ENCODE assay signal across 10 mouse cellular contexts in the genomic region with DNA sequence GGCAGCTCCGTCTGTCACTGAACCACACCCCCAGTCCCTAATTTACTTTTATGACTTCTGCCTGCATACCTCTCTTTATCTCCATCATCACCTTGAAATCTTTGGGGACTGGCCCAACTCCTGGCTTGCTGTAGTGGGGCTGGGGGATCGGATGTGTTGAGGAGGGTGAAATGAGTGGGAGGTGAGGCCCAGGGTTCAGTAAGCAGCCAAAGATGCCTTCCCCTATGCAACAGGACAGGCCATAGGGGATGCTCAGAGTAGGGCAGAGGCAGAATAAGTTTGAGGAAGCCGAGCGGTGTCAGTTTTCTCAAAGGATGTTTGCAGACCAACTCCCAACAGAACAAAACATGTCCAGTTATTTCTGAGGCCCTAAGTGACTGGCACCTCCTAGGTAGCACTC. TPM values are rescaled to one million over a fixed set of nuclear protein-coding genes. Genes with fewer than 3 reads are reported as not detected.
DNase-seq lines count a peak whose midpoint lies in the region; ATAC-seq lines count a peak whose summit lies in the region.
"Had no signal": no experiment of that assay in that cellular context is flagged by ENCODE, and none has a peak within 500 bp of the region (broad histone marks: within the 10 kb centered on the region; RNA-seq: fewer than 3 reads in every experiment).

No protein-coding gene starts in this region.

- H3K27me3 ChIP-seq in heart, embryonic 10.5 days (ENCODE audit: insufficient read depth, poor library complexity, severe bottlenecking) = no peaks in the 10 kb centered on the region
- H3K27me3 ChIP-seq in forebrain, embryonic 14.5 days (replicated peaks; ENCODE audit: control insufficient read depth, insufficient read depth, low read length) = no peaks in the 10 kb centered on the region
- no peaks in the 10 kb centered on the region for H3K27me3 ChIP-seq in liver, embryonic 11.5 days (replicated peaks; ENCODE audit: control insufficient read depth, insufficient read depth, low read length)
- H3K27me3 ChIP-seq: CH12.LX had no signal

- H3K4me3 ChIP-seq in heart, embryonic 10.5 days = peak overlapping the region; percentile 82
- H3K4me3 ChIP-seq in forebrain, embryonic 14.5 days (ENCODE audit: low read depth, low read length) = no peak overlapping the region
- peak overlapping the region; percentile 83 for H3K4me3 ChIP-seq in liver, embryonic 11.5 days (ENCODE audit: low read depth, low read length)

- H3K36me3 ChIP-seq in heart, embryonic 10.5 days = peaks cover 3% of the 10 kb centered on the region; the same call in 1 of the 2 replicates
- H3K36me3 ChIP-seq in forebrain, embryonic 14.5 days (ENCODE audit: control insufficient read depth, insufficient read depth, low read length) = no peaks in the 10 kb centered on the region
- H3K36me3 ChIP-seq in liver, embryonic 11.5 days (ENCODE audit: control insufficient read depth, insufficient read depth, low read length) = no peaks in the 10 kb centered on the region; the same call in 1 of the 2 replicates

- no peak for ATAC-seq in forebrain, embryonic 14.5 days
- no peak for ATAC-seq in liver, embryonic 11.5 days (replicated peaks; ENCODE audit: low FRiP score)

- intact Hi-C loops in heart, postnatal 14 days (cut with DNase I) = no loop called here

- H3K27ac ChIP-seq in heart, embryonic 10.5 days = peak overlapping the region; percentile 93
- H3K27ac ChIP-seq in forebrain, embryonic 14.5 days (ENCODE audit: low read depth, low read length) = no peak overlapping the region
- peak overlapping the region; percentile 97; the same call in 1 of the 2 replicates for H3K27ac ChIP-seq in liver, embryonic 11.5 days (ENCODE audit: low read depth, low read length)

- H3K9me3 ChIP-seq in heart, embryonic 10.5 days = no peaks in the 10 kb centered on the region
- H3K9me3 ChIP-seq in forebrain, embryonic 14.5 days (replicated peaks; ENCODE audit: control insufficient read depth, low read length) = no peaks in the 10 kb centered on the region
- no peaks in the 10 kb centered on the region for H3K9me3 ChIP-seq in liver, embryonic 11.5 days (ENCODE audit: control insufficient read depth, low read length)

- 62% methylated on average over 4 of the region's 4 CpGs for WGBS in heart, embryonic 10.5 days
- WGBS in forebrain, embryonic 14.5 days = 74% methylated on average over 4 of the region's 4 CpGs
- WGBS in liver, embryonic 11.5 days = 38% methylated on average over 4 of the region's 4 CpGs

- peaks cover 49% of the 10 kb centered on the region for H3K4me1 ChIP-seq in heart, embryonic 10.5 days
- H3K4me1 ChIP-seq in forebrain, embryonic 14.5 days (ENCODE audit: control insufficient read depth, insufficient read depth, low read length) = peaks cover 15% of the 10 kb centered on the region
- peaks cover 46% of the 10 kb centered on the region for H3K4me1 ChIP-seq in liver, embryonic 11.5 days (replicated peaks; ENCODE audit: control insufficient read depth, insufficient read depth, low read length)

- H3K4me2 ChIP-seq in forebrain, embryonic 14.5 days (ENCODE audit: low read length) = peak overlapping the region; percentile 79
- peak overlapping the region; percentile 91 for H3K4me2 ChIP-seq in liver, embryonic 11.5 days

- no peak overlapping the region for H3K9ac ChIP-seq in forebrain, embryonic 14.5 days (ENCODE audit: low read length)
- peak overlapping the region; percentile 95 for H3K9ac ChIP-seq in liver, embryonic 11.5 days (ENCODE audit: low read depth, low read length)

- DNase-seq in heart, embryonic 10.5 days (ENCODE audit: low spot score) = no peak
- DNase-seq in heart, postnatal 14 days = no peak
- DNase-seq in 416B (ENCODE audit: low read depth) = peak; percentile 30
- no peak for DNase-seq in forebrain, embryonic 14.5 days (ENCODE audit: low spot score)
- DNase-seq in liver, embryonic 11.5 days (ENCODE audit: low spot score) = no peak
- no peak for DNase-seq in thymus, postnatal 4 days
- no peak for DNase-seq in embryo, embryonic 10 days (ENCODE audit: low spot score)
- DNase-seq in ovary, postnatal 14 days (ENCODE audit: low spot score) = no peak
- DNase-seq: kidney, postnatal 14 days had no signal

RNA-seq across cellular contexts. Expression of a gene that starts 3.8 kb away (rescaled TPM):
- 16.0 and 18.4 TPM in 2 replicates for polyA plus RNA-seq in heart, embryonic 10.5 days (2016; fragmentation: Nextera tagmentation; extraction: Ambion mirVana)
- 10 to 100 TPM; 36.2 to 38.3 TPM for total RNA-seq in heart, postnatal 14 days (2021)
- polyA plus RNA-seq in forebrain, embryonic 14.5 days (2014; fragmentation: Nextera tagmentation; extraction: Ambion mirVana) = 10.1 and 12.3 TPM in 2 replicates
- 34.8 and 40.1 TPM in 2 replicates for polyA plus RNA-seq in liver, embryonic 11.5 days (2014; fragmentation: Nextera tagmentation; extraction: Ambion mirVana)
